Mouse (Mus musculus) testis, adult 2 months (tissue): ENCODE measurements around the gene Syn3.

ENCODE experiments used
- CTCF ChIP-seq: fragments of 200-500 bp; IDR thresholded peaks from 2 replicates; pipeline ENCODE4 v1.5.1; 2012; ENCODE audit warnings: low read depth, mild to moderate bottlenecking, inconsistent platforms, low read length, moderate library complexity; ENCODE audit not compliant: control insufficient read depth, insufficient read depth, insufficient replicate concordance
- POLR2A ChIP-seq: fragments of 200-500 bp; IDR thresholded peaks from 2 replicates; pipeline ENCODE4 v1.6.1; 2012; ENCODE audit warnings: low read depth, mild to moderate bottlenecking, inconsistent platforms, low read length, moderate library complexity; ENCODE audit not compliant: control insufficient read depth

- TF ChIP-seq POLR2A (no peak), CTCF (no peak)
Measured at GRCm38 (mm10) chr10:86063018-86063384, 435.7 kb downstream of the Syn3 start.
